Mouse (Mus musculus) urinary bladder, postnatal 14 days (tissue): Measurements from ENCODE around the gene Scgb1b30.
"Not testable (repeated sequence)": the region's sequence is repeated elsewhere in the genome, so short reads cannot be mapped to it uniquely, and the experiment has no call there.

Experiments used
- DNase-seq: peaks from one replicate; pipeline ENCODE4 v3.0.0; 2021; ENCODE audit warnings: low spot score

The Scgb1b30 gene

DNA sequence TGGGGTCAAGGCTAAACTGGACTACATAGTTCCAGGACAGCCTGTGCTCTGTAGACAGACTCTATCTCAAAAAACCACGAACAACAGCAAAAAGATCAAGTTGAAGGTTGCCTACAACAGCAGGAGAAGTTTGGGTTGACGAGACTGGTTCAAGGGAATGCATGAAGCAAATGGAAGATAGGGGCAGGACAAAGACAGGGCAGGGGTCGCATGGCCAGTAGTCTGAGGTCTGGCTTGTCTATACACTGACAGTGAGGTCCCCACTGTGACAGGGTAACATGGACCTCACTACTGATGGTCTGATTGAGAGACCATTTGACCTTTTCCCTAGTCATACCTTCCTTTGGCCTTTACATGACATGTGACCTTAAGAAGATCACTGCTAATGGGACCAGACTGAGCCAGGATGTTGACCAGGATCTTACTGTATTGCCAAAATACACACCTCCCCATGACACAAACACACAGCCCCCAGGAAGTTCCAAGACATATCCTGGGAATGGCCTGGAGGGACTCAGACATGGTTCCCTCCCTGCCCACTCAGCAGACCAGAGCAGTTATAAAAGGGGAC, at the start of gene Scgb1b30:
Gene Scgb1b30, plus strand, starts transcription at position 521 of the 571 bp plus-strand sequence.
- DNase-seq = no peak

GRCm38 (mm10) chr7:34068132-34068531, 27.1 kb upstream of the Scgb1b30 start:
- DNase-seq = not testable (repeated sequence)

DNA sequence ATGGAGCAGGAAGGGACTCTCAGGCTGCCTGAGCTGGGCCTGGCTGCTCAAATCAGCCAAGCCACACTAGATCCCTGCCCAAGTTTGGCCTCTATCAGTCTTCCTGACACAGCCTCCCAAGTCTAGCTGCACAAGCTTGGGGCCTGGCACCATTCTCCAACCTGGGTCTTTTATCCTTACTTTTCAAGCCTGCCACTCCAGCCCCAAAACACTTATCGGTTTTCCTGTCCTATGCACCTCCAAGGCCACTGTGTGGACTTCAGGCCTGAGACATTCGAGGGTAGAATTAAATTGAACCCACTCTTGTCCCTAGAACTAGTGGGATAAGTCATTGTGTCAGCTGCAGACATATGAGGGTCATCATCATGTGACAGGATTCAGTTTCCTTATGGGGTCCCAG, 4.8 kb downstream of the Scgb1b30 start:
- DNase-seq = no peak

DNA sequence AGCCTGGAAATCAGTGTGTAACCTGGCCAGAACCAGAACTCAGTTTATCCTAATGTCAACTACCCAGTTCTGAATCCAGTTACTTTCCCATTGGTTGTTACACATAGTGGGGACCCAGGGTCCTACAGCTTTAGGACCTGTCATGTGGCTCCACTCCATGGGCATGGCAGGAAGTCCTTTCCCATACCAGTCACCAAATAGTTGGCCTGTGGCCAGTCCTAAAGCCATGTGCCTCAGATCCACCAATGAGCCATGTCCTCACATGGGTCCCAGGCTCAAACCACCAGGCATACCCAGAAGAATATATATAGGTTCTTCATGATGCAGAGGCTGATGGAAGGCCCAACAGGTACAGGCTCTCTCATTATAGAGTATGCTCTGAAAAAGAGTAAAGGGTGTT, 6.0 kb downstream of the Scgb1b30 start:
- no peak for DNase-seq

- DNase-seq = no peak
Measured at GRCm38 (mm10) chr7:34109190-34109589, 14.0 kb downstream of the Scgb1b30 start.

GRCm38 (mm10) chr7:34116601-34117000, 21.4 kb downstream of the Scgb1b30 start:
- no peak for DNase-seq

GRCm38 (mm10) chr7:34120636-34121035, 25.4 kb downstream of the Scgb1b30 start:
- DNase-seq = peak; percentile 13

GRCm38 (mm10) chr7:34122987-34123720, 27.9 kb downstream of the Scgb1b30 start:
- DNase-seq = no peak

GRCm38 (mm10) chr7:34125346-34125745, 30.1 kb downstream of the Scgb1b30 start:
- DNase-seq = no peak

DNA sequence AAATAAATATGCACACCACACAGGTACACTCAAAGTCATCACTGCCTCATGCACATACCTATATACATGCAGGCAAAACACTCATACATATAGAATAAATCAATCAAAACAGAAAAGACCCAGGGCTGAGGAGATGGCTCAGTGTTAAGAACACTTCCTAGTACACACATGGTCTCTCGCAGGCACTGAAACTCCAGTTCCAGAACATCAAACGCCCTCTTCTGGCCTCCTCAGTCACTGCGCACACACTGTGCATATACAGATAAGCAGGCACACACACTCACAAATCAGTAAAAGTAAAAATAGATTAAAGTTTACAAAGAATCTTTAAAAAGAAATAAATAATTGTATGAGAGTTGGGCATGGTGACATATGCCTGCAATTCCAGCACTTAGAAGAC, 31.1 kb downstream of the Scgb1b30 start:
- no peak for DNase-seq

GRCm38 (mm10) chr7:34131118-34131517, 35.9 kb downstream of the Scgb1b30 start:
- no peak for DNase-seq

- DNase-seq = no peak
Measured at GRCm38 (mm10) chr7:34131959-34132354, 36.7 kb downstream of the Scgb1b30 start.

- DNase-seq = peak; percentile 23
Measured at GRCm38 (mm10) chr7:34132355-34133079, 37.3 kb downstream of the Scgb1b30 start.

DNA sequence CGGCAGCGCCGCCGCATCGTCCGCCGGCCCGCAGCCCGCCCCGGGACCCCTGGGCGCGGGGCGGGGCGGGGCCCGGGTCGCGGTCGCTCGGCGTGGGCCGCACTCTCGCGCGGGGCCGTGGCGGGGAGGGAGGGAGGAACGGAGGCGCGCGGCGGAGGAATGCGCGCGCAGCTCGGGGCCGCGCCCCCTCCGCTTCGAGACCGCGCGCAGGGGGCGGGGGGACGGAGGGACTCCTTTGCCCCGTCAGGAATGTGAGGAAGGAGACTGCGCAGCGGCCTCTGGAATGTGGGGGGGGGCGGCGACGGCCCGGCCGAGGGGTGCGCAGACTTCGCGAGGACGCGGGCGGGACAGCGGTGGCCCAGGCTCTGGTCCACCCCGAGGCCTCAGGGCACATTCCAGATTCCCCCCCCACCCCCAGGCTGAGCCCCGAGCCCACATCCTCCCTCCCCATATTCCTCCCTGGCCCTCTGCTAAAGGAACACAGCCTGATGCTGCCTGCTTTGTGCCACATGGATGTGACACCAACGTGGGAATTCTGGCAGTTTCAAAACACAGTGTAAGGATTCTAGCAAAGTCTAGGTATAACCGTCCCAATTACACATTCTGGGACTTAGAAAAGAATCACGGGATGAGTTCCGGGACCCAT, 38.0 kb downstream of the Scgb1b30 start, which contains the start of gene Wtip:
Gene Wtip, minus strand, starts transcription at position 152 of the 646 bp plus-strand sequence.
- DNase-seq = peak; percentile 84

GRCm38 (mm10) chr7:34134336-34134735, 39.1 kb downstream of the Scgb1b30 start:
- DNase-seq = no peak

- no peak for DNase-seq
Measured at GRCm38 (mm10) chr7:34139493-34139892, 44.3 kb downstream of the Scgb1b30 start.

GRCm38 (mm10) chr7:34141123-34141522, 45.9 kb downstream of the Scgb1b30 start:
- DNase-seq = no peak

- DNase-seq = no peak
Measured at GRCm38 (mm10) chr7:34147193-34147592, 52.0 kb downstream of the Scgb1b30 start.
